Mouse (Mus musculus) cerebellum, adult (tissue): ENCODE measurements around the gene Adgrf5.
"Not testable (repeated sequence)": the region's sequence is repeated elsewhere in the genome, so short reads cannot be mapped to it uniquely, and the experiment has no call there.

Experiments
- ATAC-seq: cut with Nextera tagmentation; 2 replicates; pipeline ENCODE4 v1.9.2; 2017; ENCODE audit warnings: mild to moderate bottlenecking, moderate library complexity, mixed read lengths; ENCODE audit not compliant: insufficient number of reproducible peaks, low FRiP score, low TSS enrichment

The Adgrf5 gene

DNA sequence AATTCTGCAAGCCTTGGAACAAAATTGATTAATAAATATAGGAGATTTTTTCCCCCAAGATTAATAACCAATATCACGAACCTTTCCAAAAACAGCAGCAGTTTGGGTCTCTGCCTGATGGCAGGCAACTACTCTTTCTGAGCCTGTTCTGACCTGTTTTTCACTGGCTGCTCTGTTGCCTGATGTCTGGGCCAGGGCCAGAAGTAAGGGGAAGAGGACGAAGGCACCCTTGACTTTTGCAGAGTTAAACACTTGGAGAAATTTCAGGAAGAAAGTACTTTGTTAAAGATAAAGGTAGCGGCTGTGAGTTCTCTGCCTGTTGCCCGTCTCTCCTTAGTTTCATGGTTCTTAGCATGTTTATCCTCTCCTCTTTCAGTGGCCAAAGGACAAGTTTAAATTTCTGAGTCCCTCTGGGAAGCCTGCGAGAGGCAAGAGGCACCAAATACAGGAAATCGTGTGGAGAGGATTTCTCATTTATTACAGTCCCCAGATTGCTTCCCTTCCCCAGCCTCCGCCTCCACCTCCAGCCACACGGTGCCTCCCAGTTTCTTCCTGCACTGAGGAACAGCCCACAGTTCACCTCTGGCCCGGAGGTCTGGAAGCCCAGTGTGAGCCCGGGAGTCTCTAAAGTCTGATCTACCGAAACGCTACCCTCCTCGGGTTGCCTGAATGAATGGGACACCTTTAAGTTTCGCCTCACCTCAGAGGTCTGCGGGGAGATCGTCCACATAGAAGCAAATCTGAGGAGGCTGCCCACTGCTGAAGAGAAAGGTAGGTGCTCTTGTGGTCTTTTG is at the start of gene Adgrf5:
TSS of gene Adgrf5 (plus strand) at position 626 of the 794 bp plus-strand sequence.
- ATAC-seq = no peak

GRCm38 (mm10) chr17:43325986-43326671 is 34.1 kb upstream of the Adgrf5 start:
- no peak for ATAC-seq

DNA sequence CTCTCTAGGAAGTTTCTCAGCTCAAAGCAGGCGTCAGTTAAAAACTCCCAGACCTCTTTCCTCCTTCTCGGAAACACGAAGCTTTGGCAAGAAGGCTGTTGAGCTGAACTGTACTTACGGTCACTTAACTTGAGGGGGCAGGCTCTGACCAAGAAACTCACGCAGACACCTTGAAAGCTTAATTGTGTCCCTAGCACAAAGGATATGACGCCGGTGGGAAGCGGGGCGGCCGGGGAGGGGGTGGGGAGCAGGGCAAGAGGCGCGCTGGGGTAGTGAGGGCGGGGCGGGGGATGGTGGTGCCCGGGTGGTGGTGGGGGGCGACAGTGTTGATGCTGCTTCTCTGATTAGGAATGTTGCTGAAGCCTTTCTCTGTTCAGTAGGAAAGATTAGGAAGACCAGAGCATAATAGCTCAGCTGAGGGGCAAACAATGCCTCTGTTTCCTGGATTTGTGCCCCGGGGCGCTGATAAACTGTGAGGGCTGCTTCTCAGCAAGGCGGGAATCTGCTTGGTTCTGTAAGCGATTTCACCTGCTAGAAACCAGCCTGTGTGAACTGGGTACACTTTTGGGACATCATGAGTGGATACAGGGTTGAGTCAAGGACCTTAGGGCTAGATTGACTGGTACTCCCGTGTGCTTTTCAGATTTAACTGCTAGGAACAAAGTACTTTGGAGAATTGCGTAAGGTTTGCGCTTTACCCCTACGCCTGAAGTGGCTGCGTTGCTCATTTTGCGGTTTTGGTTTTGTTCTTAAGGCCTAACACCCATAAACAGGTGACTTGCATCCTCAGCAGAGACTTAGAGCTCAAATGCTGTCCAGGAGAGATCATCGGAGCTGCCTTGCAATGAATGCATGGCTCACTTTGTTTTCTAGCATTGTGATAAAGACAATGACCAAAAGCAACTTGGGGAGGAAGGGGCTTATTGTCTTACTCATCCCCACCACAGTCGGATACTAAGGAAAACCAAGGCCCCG is 33.2 kb upstream of the Adgrf5 start:
- no peak for ATAC-seq

- no peak for ATAC-seq
Measured at GRCm38 (mm10) chr17:43327810-43328209, 32.4 kb upstream of the Adgrf5 start.

- no peak for ATAC-seq
Measured at GRCm38 (mm10) chr17:43329216-43329615, 31.0 kb upstream of the Adgrf5 start.

DNA sequence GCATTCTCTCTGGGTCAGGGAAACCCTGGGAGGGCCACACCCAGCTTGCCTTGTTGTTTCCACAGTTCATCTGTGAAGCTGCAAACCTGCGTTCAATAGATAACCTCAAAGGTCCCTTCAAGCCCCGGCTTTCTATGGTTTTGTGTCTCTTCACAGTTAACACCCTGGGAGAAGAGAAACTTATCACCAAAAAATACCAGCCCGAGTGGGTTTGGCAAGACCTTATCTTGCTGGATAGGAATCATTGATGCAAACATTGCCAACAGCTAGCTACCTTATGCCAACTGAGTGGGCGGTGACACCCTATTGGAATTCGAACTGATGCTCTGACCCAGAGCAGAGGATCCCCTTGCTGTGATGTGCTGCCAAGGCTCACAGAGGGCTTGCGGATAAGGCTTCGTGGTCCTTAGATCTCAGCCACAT is 30.5 kb upstream of the Adgrf5 start:
- no peak for ATAC-seq

- no peak for ATAC-seq
Measured at GRCm38 (mm10) chr17:43332686-43333085, 27.6 kb upstream of the Adgrf5 start.

- no peak for ATAC-seq
Measured at GRCm38 (mm10) chr17:43334074-43334473, 26.2 kb upstream of the Adgrf5 start.

GRCm38 (mm10) chr17:43337643-43338042 is 22.6 kb upstream of the Adgrf5 start:
- ATAC-seq = no peak

- no peak for ATAC-seq
Measured at GRCm38 (mm10) chr17:43338279-43338678, 22.0 kb upstream of the Adgrf5 start.

DNA sequence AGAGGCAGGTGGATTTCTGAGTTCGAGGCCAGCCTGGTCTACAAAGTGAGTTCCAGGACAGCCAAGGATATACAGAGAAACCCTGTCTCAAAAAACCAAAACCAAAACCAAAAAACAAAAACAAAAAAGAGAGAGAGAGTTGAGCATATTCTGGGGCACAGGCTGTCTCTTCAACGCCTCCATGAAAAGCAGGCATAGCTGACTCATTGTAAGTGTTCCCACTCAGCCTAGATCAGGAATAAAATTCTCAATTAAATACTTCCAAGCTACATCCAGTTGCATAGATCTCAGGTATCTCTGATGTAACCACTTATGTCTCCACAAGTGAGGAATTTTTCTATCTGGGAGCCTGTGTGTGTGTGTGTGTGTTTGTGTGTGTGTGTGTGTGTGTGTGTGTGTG is 13.8 kb upstream of the Adgrf5 start:
- not testable (repeated sequence) for ATAC-seq

DNA sequence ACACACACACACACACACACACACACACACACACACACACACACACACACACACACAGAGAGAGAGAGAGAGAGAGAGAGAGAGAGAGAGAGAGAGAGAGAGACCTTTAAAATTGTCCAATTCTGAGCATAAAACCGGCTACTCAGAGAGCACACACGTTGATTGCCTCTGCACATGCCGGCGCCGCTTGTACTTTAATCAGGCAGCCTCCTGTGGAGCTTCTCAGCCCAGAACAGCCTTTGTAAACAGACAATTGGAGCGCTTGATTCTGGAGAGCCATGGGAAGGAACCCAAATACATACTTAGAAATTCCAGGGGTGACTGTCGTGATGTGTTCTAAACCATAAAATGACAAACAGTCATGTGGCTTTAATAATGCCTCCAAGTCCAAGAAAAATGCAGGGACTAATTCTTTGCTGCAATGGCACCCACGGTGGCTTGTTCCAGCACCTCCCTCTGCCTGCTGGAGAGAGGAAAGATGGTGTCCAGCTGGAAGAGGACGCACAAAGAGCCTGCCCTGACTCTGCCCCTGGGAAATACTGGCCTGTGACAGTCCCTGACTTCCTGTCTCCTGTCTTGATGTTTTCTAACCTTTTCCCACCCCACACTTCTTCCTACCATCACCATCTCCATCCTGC is 2.2 kb upstream of the Adgrf5 start:
- no peak for ATAC-seq

DNA sequence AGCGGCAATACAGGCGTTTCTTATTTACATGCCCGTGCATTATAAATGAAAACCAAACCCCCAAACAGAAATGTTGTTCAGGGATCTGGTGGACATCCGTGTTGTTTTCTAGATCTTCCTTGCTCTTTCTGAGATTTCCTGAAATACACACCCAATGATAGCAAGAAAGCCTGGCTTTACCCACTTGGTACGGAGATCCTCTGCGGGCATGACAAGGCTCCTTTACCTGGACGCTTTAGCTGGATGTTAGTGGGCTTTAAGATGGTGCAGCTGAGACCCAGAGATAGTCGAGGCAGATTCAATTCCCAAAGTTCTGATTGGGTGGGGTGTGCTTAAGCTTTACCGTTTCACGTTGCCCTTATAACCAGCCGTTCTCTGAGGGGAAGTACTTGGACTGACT is 770 bp downstream of the Adgrf5 start:
- ATAC-seq = no peak

GRCm38 (mm10) chr17:43362362-43362761 is 2.1 kb downstream of the Adgrf5 start:
- no peak for ATAC-seq

DNA sequence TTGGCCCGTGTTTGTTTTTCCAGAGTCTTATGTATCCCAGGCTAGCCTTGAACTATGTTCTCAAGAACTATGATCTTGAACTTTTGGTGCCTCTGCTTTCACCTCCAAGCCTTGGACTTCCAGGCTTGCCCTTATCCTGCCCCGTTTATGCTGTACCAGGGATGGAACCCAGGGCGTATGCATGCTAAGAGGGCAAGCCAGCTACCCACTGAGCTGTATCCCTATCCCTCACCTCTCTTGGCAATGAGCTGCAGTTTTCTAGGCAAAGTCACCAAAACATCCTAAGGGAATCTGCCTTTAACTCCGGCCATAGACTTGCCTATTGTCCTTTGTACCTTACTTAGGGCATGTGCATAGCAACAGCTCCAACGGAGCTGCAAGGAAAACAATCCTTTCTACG is 2.6 kb downstream of the Adgrf5 start:
- ATAC-seq = no peak

DNA sequence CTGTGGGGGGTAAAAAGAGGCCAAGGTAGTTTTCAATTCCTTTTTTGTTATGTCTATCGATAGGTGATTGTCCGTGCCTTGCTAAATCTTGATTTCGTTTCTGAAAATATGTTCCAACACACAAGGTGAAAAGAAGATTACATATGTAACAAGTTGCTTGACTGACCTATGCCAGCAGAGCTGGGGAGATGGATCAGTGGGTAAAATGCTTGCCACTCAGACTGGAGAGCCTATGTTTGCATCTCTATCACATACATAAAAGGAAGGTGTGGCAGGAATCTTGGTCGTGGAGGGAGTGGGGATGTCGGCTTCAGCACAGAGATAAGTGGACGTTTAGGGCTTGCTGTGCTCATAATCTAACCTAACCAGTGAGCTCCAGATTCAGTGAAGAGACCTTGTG is 3.7 kb downstream of the Adgrf5 start:
- ATAC-seq = no peak

- ATAC-seq = no peak
Measured at GRCm38 (mm10) chr17:43365297-43365696, 5.0 kb downstream of the Adgrf5 start.

DNA sequence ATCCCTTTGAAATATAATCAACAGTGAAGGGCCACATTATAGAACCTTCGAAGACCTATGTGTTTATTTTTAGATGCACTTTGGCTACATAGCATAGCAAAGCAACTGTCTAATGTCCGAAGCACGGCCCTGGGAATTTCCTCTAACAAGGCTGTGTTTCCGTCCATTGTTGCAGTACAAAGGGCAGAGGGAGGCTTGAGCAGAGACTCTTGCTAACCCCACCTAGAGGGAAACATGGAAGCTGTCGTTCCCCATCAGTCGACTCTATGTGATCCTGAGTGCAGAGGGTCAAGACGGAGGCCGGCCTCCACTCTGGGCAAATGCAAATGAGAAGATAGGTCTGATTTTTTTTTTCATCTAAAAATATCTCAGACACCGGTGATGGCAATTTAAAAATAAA is 6.2 kb downstream of the Adgrf5 start:
- no peak for ATAC-seq

- ATAC-seq = no peak
Measured at GRCm38 (mm10) chr17:43368171-43368576, 7.9 kb downstream of the Adgrf5 start.

- no peak for ATAC-seq
Measured at GRCm38 (mm10) chr17:43372604-43373003, 12.4 kb downstream of the Adgrf5 start.
